Mouse (Mus musculus) C2C12 (cell line): ENCODE data around the gene Cdh22.

Experiments
- CTCF ChIP-seq: IDR thresholded peaks from one replicate; pipeline ENCODE4 v1.5.1; 2011; ENCODE audit not compliant: control insufficient read depth, insufficient read depth, insufficient read length
- FOSL1 ChIP-seq: IDR thresholded peaks from one replicate; pipeline ENCODE4 v1.8.0; 2011; ENCODE audit warnings: mild to moderate bottlenecking, low read length; ENCODE audit not compliant: poor library complexity, insufficient read depth, severe bottlenecking
- MAX ChIP-seq: IDR thresholded peaks from one replicate; pipeline ENCODE4 v1.6.1; 2011; ENCODE audit warnings: mild to moderate bottlenecking, control low read depth
- MYOD1 ChIP-seq: IDR thresholded peaks from one replicate; pipeline ENCODE4 v1.6.1; 2011; ENCODE audit warnings: low read depth; ENCODE audit not compliant: control insufficient read depth, insufficient read length

DNA sequence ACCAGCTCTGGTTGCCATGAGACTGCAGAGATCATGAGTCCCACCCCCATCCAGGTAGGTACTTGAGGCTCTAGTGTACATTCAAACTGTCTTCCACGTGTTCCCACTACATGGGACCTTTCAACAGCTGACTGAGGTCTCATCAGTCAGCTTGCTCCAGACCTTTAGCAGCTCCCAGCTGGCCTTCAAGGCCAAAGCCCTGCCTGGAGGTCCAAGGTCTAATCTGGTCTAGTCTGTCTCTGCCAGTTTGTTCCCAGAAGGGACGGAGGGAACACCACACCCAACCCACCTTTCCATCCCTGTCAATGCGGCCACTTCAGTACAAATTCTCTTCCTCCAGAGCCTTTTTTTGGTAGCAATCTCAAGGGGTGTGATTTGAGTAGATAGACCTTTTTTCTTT is 49.0 kb upstream of the Cdh22 start:
- no peak for TF ChIP-seq CTCF
- no peak for TF ChIP-seq MYOD1
- no peak for TF ChIP-seq FOSL1
- no peak for TF ChIP-seq MAX
